Mouse (Mus musculus): ENCODE data around the gene Trp73.

Trp73 gene

GRCm38 (mm10) chr4:154142211-154143040, 2.4 kb upstream of the Trp73 start, which contains the start of gene Wrap73:
TSS of gene Wrap73 (plus strand) at chr4:154142372.
- peak; percentile 83 to 85 for DNase-seq

- DNase-seq = no peak
Observed at GRCm38 (mm10) chr4:154141009-154141867, 1.2 kb upstream of the Trp73 start.

- no peak for DNase-seq
Observed at GRCm38 (mm10) chr4:154140213-154141008, 403 bp upstream of the Trp73 start.

GRCm38 (mm10) chr4:154139671-154140181, 282 bp downstream of the Trp73 start:
- no peak for DNase-seq

GRCm38 (mm10) chr4:154137139-154137538, 2.9 kb downstream of the Trp73 start:
- no peak for DNase-seq

- no peak for DNase-seq
Observed at GRCm38 (mm10) chr4:154134803-154135202, 5.2 kb downstream of the Trp73 start.

- no peak for DNase-seq
Observed at GRCm38 (mm10) chr4:154131894-154132293, 8.1 kb downstream of the Trp73 start.

GRCm38 (mm10) chr4:154129950-154130349, 10.1 kb downstream of the Trp73 start:
- DNase-seq = no peak

GRCm38 (mm10) chr4:154127273-154127672, 12.7 kb downstream of the Trp73 start:
- DNase-seq = no peak

GRCm38 (mm10) chr4:154125202-154125601, 14.8 kb downstream of the Trp73 start:
- DNase-seq = no peak

GRCm38 (mm10) chr4:154123553-154123952, 16.5 kb downstream of the Trp73 start:
- no peak for DNase-seq

GRCm38 (mm10) chr4:154122374-154122773, 17.6 kb downstream of the Trp73 start:
- DNase-seq = no peak

- no peak for DNase-seq
Observed at GRCm38 (mm10) chr4:154121800-154122199, 18.2 kb downstream of the Trp73 start.

GRCm38 (mm10) chr4:154119208-154119607, 20.8 kb downstream of the Trp73 start:
- no peak for DNase-seq

GRCm38 (mm10) chr4:154118782-154119181, 21.2 kb downstream of the Trp73 start:
- DNase-seq = no peak

- no peak for DNase-seq
Observed at GRCm38 (mm10) chr4:154116421-154116820, 23.6 kb downstream of the Trp73 start.

GRCm38 (mm10) chr4:154109850-154110243, 30.2 kb downstream of the Trp73 start:
- no peak for DNase-seq

GRCm38 (mm10) chr4:154109216-154109849, 30.7 kb downstream of the Trp73 start:
- DNase-seq = no peak

GRCm38 (mm10) chr4:154106497-154107061, 33.4 kb downstream of the Trp73 start:
- DNase-seq = no peak

- peak; percentile 47 to 54 for DNase-seq
Observed at GRCm38 (mm10) chr4:154105381-154106001, 34.5 kb downstream of the Trp73 start.

GRCm38 (mm10) chr4:154103912-154104311, 36.1 kb downstream of the Trp73 start:
- DNase-seq = no peak

Measured in thymus, postnatal 36 days (tissue).